Mouse (Mus musculus) cerebellum, postnatal 10 days (tissue): ENCODE results near the gene Ifi211.
"Not testable (repeated sequence)": the region's sequence is repeated elsewhere in the genome, so short reads cannot be mapped to it uniquely, and the experiment has no call there.

ENCODE experiments used
- DNase-seq, 2 experiments: peaks; one replicate each; pipeline ENCODE4 v3.0.0; 2021; ENCODE audit warnings: mixed read lengths in 2 of 2

The Ifi211 gene

GRCm38 (mm10) chr1:173912548-173913255 is at the start of gene Ifi211:
TSS of gene Ifi211 (minus strand) at chr1:173913046.
- not testable (repeated sequence) for DNase-seq

GRCm38 (mm10) chr1:173961491-173961890 is 48.6 kb upstream of the Ifi211 start:
- DNase-seq, result not testable (repeated sequence)

- not testable (repeated sequence) for DNase-seq
These were observed 47.2 kb upstream of the Ifi211 start for GRCm38 (mm10) chr1:173959998-173960397.

- not testable (repeated sequence) for DNase-seq
These were observed 43.1 kb upstream of the Ifi211 start for GRCm38 (mm10) chr1:173955839-173956527.

DNA sequence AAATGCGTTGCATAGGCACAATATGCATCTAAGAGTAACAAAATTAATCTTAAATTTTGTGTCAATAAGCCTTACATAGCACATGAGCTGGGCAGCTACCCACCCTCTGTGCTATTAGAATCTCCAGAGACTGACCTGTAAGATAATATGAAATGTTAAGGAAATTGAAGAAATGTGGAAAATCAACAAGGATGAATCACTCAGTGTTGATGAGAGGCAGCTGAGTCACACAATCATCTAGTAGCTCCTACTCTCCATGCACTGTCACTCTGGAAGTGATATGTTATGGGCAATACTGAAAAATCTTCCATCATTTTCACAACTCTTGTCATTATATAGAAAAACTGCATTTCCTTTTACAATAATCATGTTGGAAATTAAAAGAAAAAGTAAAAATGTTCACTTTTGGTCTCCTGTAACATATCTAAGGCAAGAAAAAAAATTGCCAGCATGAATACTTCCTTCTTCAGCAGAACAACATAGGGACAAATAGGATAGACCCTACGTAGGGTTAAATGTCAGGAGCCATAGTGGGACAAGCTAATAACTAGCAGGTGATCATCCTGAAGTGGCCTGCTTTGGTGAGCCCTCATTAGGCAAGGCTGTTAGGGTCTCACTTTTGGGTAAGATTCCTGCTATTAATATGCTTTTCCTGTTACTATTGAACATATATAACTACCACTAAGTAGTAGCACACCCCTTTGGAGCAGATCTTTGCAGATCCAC is 42.4 kb upstream of the Ifi211 start:
- DNase-seq, result no peak

DNA sequence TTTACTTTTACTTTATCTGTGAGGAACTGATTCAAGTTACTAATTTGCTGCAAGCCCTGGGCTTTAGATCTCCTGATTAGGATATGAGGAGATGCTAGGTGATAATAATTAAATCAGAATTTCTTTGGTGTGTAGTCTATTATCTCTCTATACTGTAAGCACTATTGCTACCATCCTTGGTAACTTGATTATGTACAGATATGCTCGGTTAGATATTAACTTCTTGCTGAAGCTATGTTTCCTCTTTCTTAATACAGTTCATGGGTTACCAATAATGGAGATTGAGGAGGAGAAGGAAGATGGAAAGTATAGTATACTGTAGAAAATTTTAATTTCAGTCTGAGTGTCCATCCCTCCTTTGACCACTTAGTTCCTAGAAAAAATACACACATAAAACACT is 40.7 kb upstream of the Ifi211 start:
- DNase-seq, result no peak

DNA sequence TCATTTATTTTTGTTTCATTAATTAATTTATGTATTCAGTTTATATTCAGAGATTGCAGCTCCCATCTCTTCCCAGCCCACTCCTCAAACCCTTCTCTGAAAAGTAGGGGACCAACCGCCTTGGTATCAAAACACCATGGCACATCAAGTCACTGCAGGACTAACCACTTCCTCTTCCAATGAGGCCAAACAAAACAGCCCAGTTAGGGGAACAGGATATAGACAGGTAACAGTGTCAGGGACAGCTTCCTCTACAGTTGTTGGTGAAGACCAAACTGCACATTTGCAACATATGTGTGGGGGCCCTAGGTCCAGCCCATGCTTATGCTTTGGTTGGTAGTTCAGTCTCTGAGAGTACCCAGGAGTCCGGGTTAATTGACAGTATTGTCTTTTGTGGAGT is 36.2 kb upstream of the Ifi211 start:
- not testable (repeated sequence) for DNase-seq

DNA sequence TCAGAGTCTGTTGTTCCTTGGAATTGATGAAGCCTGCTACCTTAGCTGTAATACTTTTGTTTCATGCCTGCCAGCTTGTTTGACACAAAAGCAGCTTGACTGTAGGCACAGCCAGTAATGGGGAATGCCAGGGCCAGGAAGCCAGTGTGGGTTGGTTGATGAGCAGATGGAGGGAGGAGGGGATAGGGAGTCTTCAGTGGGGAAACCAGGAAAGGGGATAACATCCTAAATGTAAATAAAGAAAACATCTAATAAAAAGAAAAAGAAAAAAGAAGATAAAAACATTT is 29.9 kb upstream of the Ifi211 start:
- DNase-seq, result peak; percentile 83 to 87

DNA sequence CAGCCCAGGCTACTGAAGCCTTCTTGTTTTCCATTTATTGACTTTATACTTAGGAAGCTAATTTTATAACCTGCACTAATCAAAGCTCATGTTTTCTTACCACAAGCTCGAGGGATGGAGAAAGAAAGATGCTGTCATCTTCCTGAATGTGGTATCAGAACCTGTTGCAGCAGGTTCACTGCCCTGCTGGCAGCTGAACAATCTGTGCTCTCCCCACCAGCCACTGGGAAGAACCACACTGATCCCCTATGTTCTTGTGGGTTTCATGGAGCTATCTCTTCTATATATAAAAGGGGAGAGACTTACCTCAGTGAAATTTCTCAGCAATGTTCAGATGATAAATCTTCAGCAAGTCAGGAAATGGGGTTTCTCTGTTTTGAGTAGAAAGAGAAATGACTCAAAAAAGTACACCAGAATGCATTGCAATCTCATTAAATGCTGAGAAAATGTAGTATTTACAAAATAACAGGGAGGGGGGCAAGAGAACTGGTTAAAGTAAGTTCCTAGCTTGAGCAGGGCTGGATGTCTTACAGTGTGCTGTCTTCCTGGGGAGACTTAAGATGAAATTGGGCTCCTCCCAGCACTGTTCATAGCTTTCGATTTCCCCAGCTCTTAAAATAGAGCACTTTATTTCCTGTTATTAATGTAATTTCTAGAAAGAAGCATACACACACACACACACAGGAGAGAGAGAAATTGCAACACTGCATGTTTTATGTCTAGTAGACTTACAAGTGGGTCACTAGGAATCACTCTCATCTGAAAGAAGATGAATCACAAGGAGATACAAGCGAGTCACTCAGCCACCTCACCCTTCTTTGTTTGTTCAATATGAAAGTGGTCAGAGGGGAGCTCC is 29.3 kb upstream of the Ifi211 start, which contains the start of the genes Mndal and Ifi203:
Mndal (minus strand) TSS at position 568 of the 856 bp plus-strand sequence.
Ifi203 (minus strand) TSS at position 749 of the 856 bp plus-strand sequence.
- DNase-seq, result peak; percentile 30 to 43

DNA sequence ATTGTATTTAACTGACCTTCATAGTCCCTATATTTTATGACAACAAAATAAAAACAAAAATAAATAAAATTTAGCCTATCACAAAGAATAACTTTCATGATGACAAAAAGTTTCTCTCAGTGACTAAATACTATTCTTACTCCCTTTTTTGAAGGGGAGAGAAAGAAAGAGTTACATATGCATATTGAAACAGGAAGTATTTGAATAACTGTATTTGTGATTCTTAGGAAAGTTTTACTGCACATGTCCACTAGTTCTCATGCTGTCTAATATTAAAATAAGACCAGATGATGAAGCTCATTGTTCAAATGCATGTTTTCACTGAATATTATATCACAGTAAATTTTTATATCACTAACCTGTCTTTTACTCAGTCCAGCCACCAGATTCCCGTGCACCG is 28.7 kb upstream of the Ifi211 start:
- not testable (repeated sequence) for DNase-seq

GRCm38 (mm10) chr1:173919279-173919678 is 6.4 kb upstream of the Ifi211 start:
- not testable (repeated sequence) for DNase-seq

DNA sequence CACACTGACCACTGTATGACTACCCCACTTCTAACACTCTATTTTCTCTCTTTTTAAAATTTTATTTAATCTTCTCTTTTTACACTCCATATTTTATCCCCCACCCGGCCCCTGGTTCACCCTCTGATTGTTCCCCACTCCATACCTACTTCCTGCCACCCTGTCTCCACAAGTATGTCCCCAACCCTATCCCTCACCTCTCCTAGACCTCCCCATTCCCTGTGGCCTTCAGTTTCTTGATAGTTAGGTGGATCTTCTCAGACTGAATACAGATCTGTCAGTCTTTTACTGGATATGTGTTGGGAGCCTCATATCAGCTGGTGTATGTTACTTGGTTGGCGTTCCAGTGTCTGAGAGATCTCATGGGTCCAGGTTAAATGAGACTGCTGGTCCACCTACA is 1.7 kb upstream of the Ifi211 start:
- no peak for DNase-seq

DNA sequence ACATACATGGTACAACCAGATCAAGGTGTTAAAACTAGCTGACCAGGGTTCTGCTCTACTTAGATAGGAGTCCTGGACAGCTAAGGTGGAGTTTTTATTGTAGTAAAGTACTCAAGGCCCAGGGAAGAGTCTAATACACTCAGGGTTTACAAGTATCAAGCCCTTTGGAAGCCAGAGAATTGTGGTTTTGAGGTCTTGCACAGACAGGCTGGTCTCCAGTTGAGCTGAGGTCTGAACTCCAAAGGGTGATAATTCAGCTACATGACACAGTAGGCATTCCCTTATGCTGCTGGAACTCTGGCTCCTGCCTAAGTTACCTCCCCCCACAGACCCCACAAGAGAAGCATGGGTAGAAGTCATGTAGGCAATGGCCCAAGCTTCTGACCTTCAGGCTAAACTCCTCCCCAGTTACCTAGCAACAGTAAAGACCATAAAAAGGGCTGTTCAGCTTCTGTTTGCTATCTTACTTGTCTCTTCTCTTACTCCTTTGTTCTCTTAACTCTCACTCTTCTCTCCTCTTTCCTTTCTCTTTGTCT is 478 bp upstream of the Ifi211 start:
- not testable (repeated sequence) for DNase-seq

GRCm38 (mm10) chr1:173911808-173912464 is 910 bp downstream of the Ifi211 start:
- no peak for DNase-seq

- not testable (repeated sequence) for DNase-seq
These were observed 4.5 kb downstream of the Ifi211 start for GRCm38 (mm10) chr1:173908390-173908789.

DNA sequence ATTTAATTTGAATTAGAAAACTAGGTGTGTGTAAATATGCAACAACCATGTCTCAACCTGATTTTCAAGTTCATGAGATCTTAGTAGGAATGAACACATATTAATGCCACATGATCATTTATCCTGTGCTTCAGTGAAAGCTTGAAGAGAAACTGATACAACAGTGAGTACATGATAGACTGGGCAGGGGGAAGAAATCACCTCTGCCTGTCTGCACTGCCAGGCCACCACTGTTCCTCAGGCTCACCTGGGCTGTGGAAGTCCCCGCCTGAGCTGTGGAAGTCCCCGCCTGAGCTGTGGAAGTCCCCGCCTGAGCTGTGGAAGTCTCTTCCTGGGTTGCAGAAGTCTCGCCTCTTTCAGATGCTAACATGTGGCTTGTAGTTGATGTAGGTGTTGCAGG is 7.0 kb downstream of the Ifi211 start:
- not testable (repeated sequence) for DNase-seq

- not testable (repeated sequence) for DNase-seq
These were observed 23.1 kb downstream of the Ifi211 start for GRCm38 (mm10) chr1:173889741-173890140.

DNA sequence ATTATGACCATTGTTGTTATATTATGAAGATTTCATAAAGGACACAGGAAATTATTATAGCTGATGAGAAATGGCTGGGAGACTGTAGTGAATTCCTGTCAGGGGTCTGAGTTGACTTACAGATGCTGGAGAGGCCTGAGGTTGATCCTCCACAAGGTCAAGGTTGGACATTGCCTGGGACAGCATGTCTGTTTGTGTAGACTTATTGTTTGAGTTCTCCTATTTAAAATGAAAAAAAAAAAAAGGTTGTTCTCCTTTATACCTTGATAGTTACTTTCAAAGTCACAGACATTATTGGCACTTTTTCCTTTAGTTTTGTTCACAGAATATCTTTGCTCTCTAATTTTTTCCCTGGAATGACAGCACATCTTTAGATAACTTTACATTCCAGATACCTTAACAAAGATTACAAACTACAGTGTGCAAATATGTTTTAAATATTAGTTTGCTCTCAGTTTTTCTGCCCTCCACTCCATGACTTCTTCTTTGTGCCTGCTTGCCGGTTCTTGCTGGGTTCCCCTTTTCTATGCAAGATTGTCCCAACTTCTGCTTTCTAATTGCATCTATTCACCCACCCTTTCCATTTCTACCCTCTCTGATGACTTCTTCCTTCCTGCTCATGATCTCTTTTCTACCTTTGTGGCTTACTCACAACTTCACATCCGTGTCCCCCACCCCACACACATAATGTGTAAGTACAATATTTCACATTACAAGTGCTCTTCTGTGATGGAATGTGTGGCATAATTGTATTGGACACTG is 25.6 kb downstream of the Ifi211 start:
- not testable (repeated sequence) for DNase-seq

- DNase-seq, result peak; percentile 89 to 92
These were observed 32.7 kb downstream of the Ifi211 start for GRCm38 (mm10) chr1:173880004-173880666.
